Mouse (Mus musculus) adrenal gland, adult 10 weeks (tissue): ENCODE data around the gene Tex36. TPM values are rescaled to one million over a fixed set of nuclear protein-coding genes. Genes with fewer than 3 reads are reported as not detected.

Experiments used
- polyA plus RNA-seq: library from polyadenylated mRNA; stranded (reverse); fragments of 350-450 nt; fragmentation: Illumina TruSeq; extraction: RNeasy Lipid Tissue Mini Kit (QIAGEN cat#74804); gene quantifications from one replicate; pipeline ENCODE4 v1.2.3, GENCODE M21; 2014; ENCODE audit warnings: low read depth, low replicate concordance

Gene Tex36
- polyA plus RNA-seq = not detected

GRCm38 (mm10) chr7:133602058-133602457 lies at the start of gene Tex36:
Gene Tex36 (minus strand): TSS chr7:133602158.

GRCm38 (mm10) chr7:133637361-133638305 lies 35.7 kb upstream of the Tex36 start, which contains the start of gene Edrf1:
Gene Edrf1 (plus strand): TSS chr7:133637543.

Other genes with a start within 250 kb of the Tex36 start
- 28.2 TPM for gene Edrf1, start 35.4 kb upstream of the Tex36 start, polyA plus RNA-seq
- not detected for gene Mmp21, start 77.9 kb upstream of the Tex36 start, polyA plus RNA-seq
- 77.4 TPM for gene Bccip, start 107.2 kb upstream of the Tex36 start, polyA plus RNA-seq
- gene Uros, start 107.9 kb upstream of the Tex36 start, polyA plus RNA-seq = 21.4 TPM
- not detected for gene Fank1, start 174.7 kb upstream of the Tex36 start, polyA plus RNA-seq
- 15.2 TPM for gene Dhx32, start 180.6 kb upstream of the Tex36 start, polyA plus RNA-seq